Mouse (Mus musculus): Measurements from ENCODE around the gene Gm28305.

DNA sequence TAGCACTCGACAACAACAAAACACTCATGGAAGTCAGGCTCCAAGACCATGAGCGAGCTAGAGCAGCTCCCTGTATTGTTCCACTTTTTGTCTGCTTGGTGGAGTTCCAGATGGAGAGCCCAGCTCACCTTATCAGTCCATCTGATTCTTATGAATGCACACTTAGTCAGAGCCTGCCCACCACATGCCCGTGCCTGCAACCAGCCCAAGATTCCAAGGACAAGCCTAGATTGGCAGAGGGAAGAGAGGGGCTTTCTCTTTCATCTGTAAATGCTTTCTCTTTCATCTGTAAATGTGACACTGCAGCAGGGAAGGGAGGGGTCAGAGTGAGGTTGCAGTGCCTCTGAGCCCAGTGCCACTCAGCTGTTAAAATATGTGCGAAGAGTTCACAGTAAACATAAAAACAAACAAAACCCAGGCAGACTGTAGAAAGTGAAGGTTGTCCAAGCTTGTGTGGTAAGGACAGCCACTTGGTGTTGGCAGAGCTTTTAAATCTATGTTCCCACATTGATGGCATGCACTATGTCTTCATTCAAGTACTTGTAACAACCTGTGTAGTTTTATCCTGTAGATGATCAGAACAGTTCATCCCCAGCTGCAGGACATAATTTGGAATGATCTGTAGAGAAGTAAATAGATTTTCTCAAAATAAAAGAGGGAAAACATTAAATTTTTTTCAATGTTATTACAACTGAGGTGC, 45.4 kb downstream of the Gm28305 start:
- no peak for TF ChIP-seq POLR2A (IDR thresholded peaks at IDR 0.05; ENCODE audit: extremely low read depth, insufficient read depth, low read length)
- no peak for TF ChIP-seq CTCF (IDR thresholded peaks at IDR 0.05; ENCODE audit: extremely low read depth, insufficient read depth, low read length)

Data from cortical plate, adult 2 months (tissue).